ENCODE assay signal across 17 mouse cellular contexts in genomic region chr6:103513621-103514241, GRCm38 (mm10). TPM values are rescaled to one million over a fixed set of nuclear protein-coding genes. Genes with fewer than 3 reads are reported as not detected.
DNase-seq lines count a peak whose midpoint lies in the region; ATAC-seq and TF ChIP-seq lines count a peak whose summit lies in the region.
"Had no signal": no experiment of that assay in that cellular context is flagged by ENCODE, and none has a peak within 500 bp of the region (broad histone marks: within the 10 kb centered on the region; RNA-seq: fewer than 3 reads in every experiment).

No protein-coding gene starts in this region.

- H3K9ac ChIP-seq in hindbrain, embryonic 12.5 days: no peak overlapping the region; the same call in 1 of the 2 replicates
- H3K9ac ChIP-seq: embryonic facial prominence, embryonic 12.5 days; liver, embryonic 13.5 days had no signal

- H3K36me3 ChIP-seq in hindbrain, embryonic 12.5 days: no peaks in the 10 kb centered on the region
- no peaks in the 10 kb centered on the region for H3K36me3 ChIP-seq in hindbrain, embryonic 10.5 days
- H3K36me3 ChIP-seq: embryonic facial prominence, embryonic 12.5 days; heart, embryonic 10.5 days; liver, embryonic 13.5 days had no signal

- DNase-seq in hindbrain, embryonic 10.5 days (ENCODE audit: low spot score): no peak
- DNase-seq in brain, adult 2 months (ENCODE audit: low read depth, low spot score): peak; percentile 68
- peak; percentile 25 to 82 for DNase-seq in layer of hippocampus, postnatal 14 days (ENCODE audit: low spot score in 2 of 2)
- no peak for DNase-seq in urinary bladder, postnatal 14 days (ENCODE audit: low spot score)
- no peak for DNase-seq in thymus, postnatal 4 days
- DNase-seq: adrenal gland, postnatal 36 days; gastrocnemius, postnatal 14 days; heart, postnatal 36 days; kidney, adult 11 months; left cerebral cortex, postnatal 4 days; liver, embryonic 13.5 days had no signal

- 63% methylated on average over 8 of the region's 8 CpGs for WGBS in hindbrain, embryonic 12.5 days
- 69% methylated on average over 8 of the region's 8 CpGs for WGBS in hindbrain, embryonic 10.5 days

- H3K4me2 ChIP-seq in hindbrain, embryonic 12.5 days (replicated peaks): peak overlapping the region; percentile 65
- H3K4me2 ChIP-seq: embryonic facial prominence, embryonic 12.5 days; liver, embryonic 13.5 days had no signal

- no peak for TF ChIP-seq CTCF in cortical plate, adult 2 months (IDR thresholded peaks at IDR 0.05; ENCODE audit: extremely low read depth, insufficient read depth, low read length)

- H3K4me3 ChIP-seq in hindbrain, embryonic 12.5 days: peak overlapping the region; percentile 19
- no peak overlapping the region for H3K4me3 ChIP-seq in hindbrain, embryonic 10.5 days
- H3K4me3 ChIP-seq in cortical plate, adult 2 months (ENCODE audit: insufficient read depth, low read length): peak overlapping the region; percentile 73
- H3K4me3 ChIP-seq: embryonic facial prominence, embryonic 12.5 days; heart, embryonic 10.5 days; liver, embryonic 13.5 days had no signal

- H3K4me1 ChIP-seq in hindbrain, embryonic 12.5 days: peaks cover 13% of the 10 kb centered on the region
- peaks cover 21% of the 10 kb centered on the region for H3K4me1 ChIP-seq in hindbrain, embryonic 10.5 days (replicated peaks)
- peaks cover 2% of the 10 kb centered on the region; the same call in 1 of the 2 replicates for H3K4me1 ChIP-seq in cortical plate, adult 2 months (ENCODE audit: control insufficient read depth, insufficient read depth, low read length)

- ATAC-seq in hindbrain, embryonic 12.5 days (ENCODE audit: low FRiP score): no peak
- ATAC-seq: lung, postnatal 0 days had no signal

- peak overlapping the region; percentile 67 for H3K27ac ChIP-seq in hindbrain, embryonic 12.5 days
- H3K27ac ChIP-seq in hindbrain, embryonic 10.5 days: no peak overlapping the region
- no peak overlapping the region for H3K27ac ChIP-seq in cortical plate, adult 2 months (ENCODE audit: insufficient read depth, low read length)
- H3K27ac ChIP-seq: embryonic facial prominence, embryonic 12.5 days; heart, embryonic 10.5 days; liver, embryonic 13.5 days had no signal

- H3K27me3 ChIP-seq in hindbrain, embryonic 12.5 days: peaks cover 16% of the 10 kb centered on the region
- peaks cover 51% of the 10 kb centered on the region for H3K27me3 ChIP-seq in hindbrain, embryonic 10.5 days (ENCODE audit: insufficient read depth, poor library complexity, severe bottlenecking)

- H3K9me3 ChIP-seq in hindbrain, embryonic 12.5 days (replicated peaks): no peaks in the 10 kb centered on the region
- H3K9me3 ChIP-seq in hindbrain, embryonic 10.5 days: no peaks in the 10 kb centered on the region
- H3K9me3 ChIP-seq: embryonic facial prominence, embryonic 12.5 days; heart, embryonic 10.5 days; liver, embryonic 13.5 days had no signal

- no peak for TF ChIP-seq POLR2A in cortical plate, adult 2 months (IDR thresholded peaks at IDR 0.05; ENCODE audit: extremely low read depth, insufficient read depth, low read length)

RNA-seq across cellular contexts. Expression of gene Chl1, which starts 3.3 kb away (rescaled TPM):
- 46.5 and 52.1 TPM in 2 replicates for polyA plus RNA-seq in hindbrain, embryonic 12.5 days (2016; fragmentation: Nextera tagmentation; extraction: Ambion mirVana)
- 2.3 and 10.8 TPM in 2 replicates for polyA plus RNA-seq in hindbrain, embryonic 10.5 days (2016; fragmentation: Nextera tagmentation; extraction: Ambion mirVana)
- 34.7 and 38.8 TPM in 2 replicates for polyA plus RNA-seq in cortical plate, adult 2 months (2012; rRNA removed)
- 100 to 1,000 TPM; 172 to 190 TPM for total RNA-seq in layer of hippocampus, postnatal 14 days (2021)
- total RNA-seq: MEL had no signal

Comparison
In these comparisons a context has a peak if more than half of its experiments do, and no peak if none do; other contexts are left out.
1. DNase-seq: peak in brain, adult 2 months (single experiment) and layer of hippocampus, postnatal 14 days (2 of 2); none in hindbrain, embryonic 10.5 days (single experiment), urinary bladder, postnatal 14 days (single experiment) and thymus, postnatal 4 days (single experiment).